Mouse (Mus musculus): ENCODE data around the gene Parp4. TPM values are rescaled to one million over a fixed set of nuclear protein-coding genes. Genes with fewer than 3 reads are reported as not detected.

The Parp4 gene
- polyA plus RNA-seq, 1 experiment from 2014 or later: 0.59 TPM

GRCm38 (mm10) chr14:56575969-56576901 is 816 bp downstream of the Parp4 start:
- Histone ChIP-seq H3K9me3 (no peaks in the 10 kb centered on the region), H3K27me3 (no peaks in the 10 kb centered on the region; the same call in 1 of the 2 replicates), H3K27ac (replicated peaks) (no peak overlapping the region), H3K4me1 (peaks cover 14% of the 10 kb centered on the region), H3K36me3 (no peaks in the 10 kb centered on the region), H3K9ac (replicated peaks) (no peak overlapping the region), H3K4me3 (peak overlapping the region; percentile 42; the same call in 1 of the 2 replicates), H3K4me2 (replicated peaks) (peak overlapping the region; percentile 55; the same call in 1 of the 2 replicates)
- no peak for ATAC-seq (replicated peaks)
- WGBS: 72% methylated on average over 18 of the region's 18 CpGs

- H3K27ac ChIP-seq (replicated peaks): no peak overlapping the region
- H3K4me3 ChIP-seq: no peak overlapping the region
- no peaks in the 10 kb centered on the region; the same call in 1 of the 2 replicates for H3K27me3 ChIP-seq
- no peaks in the 10 kb centered on the region for H3K9me3 ChIP-seq
- no peak overlapping the region for H3K4me2 ChIP-seq (replicated peaks)
- H3K36me3 ChIP-seq: no peaks in the 10 kb centered on the region
- H3K9ac ChIP-seq (replicated peaks): no peak overlapping the region
- 61% methylated on average over 8 of the region's 8 CpGs for WGBS
- H3K4me1 ChIP-seq: peaks cover 8% of the 10 kb centered on the region
- no peak for ATAC-seq (replicated peaks)
Observed at GRCm38 (mm10) chr14:56579011-56579410, 3.6 kb downstream of the Parp4 start.

GRCm38 (mm10) chr14:56581117-56581516 is 5.7 kb downstream of the Parp4 start:
- no peaks in the 10 kb centered on the region for H3K4me1 ChIP-seq
- no peak overlapping the region for H3K9ac ChIP-seq (replicated peaks)
- ATAC-seq (replicated peaks): no peak
- H3K4me3 ChIP-seq: no peak overlapping the region
- H3K36me3 ChIP-seq: no peaks in the 10 kb centered on the region
- H3K9me3 ChIP-seq: no peaks in the 10 kb centered on the region
- 64% methylated on average over 5 of the region's 5 CpGs for WGBS
- no peaks in the 10 kb centered on the region for H3K27me3 ChIP-seq
- H3K4me2 ChIP-seq (replicated peaks): no peak overlapping the region
- no peak overlapping the region for H3K27ac ChIP-seq (replicated peaks)

GRCm38 (mm10) chr14:56582294-56582693 is 6.9 kb downstream of the Parp4 start:
- no peak for ATAC-seq (replicated peaks)
- no peak overlapping the region for H3K4me2 ChIP-seq (replicated peaks)
- H3K27me3 ChIP-seq: no peaks in the 10 kb centered on the region
- H3K36me3 ChIP-seq: no peaks in the 10 kb centered on the region
- H3K9ac ChIP-seq (replicated peaks): no peak overlapping the region
- WGBS: 93% methylated on average over 6 of the region's 6 CpGs
- H3K9me3 ChIP-seq: no peaks in the 10 kb centered on the region
- H3K4me3 ChIP-seq: no peak overlapping the region
- H3K27ac ChIP-seq (replicated peaks): no peak overlapping the region
- H3K4me1 ChIP-seq: no peaks in the 10 kb centered on the region

- WGBS: 93% methylated on average over 9 of the region's 9 CpGs
- Histone ChIP-seq H3K4me2 (replicated peaks) (no peak overlapping the region), H3K9me3 (no peaks in the 10 kb centered on the region), H3K27ac (replicated peaks) (no peak overlapping the region), H3K4me3 (no peak overlapping the region), H3K27me3 (no peaks in the 10 kb centered on the region), H3K36me3 (no peaks in the 10 kb centered on the region), H3K9ac (replicated peaks) (no peak overlapping the region), H3K4me1 (no peaks in the 10 kb centered on the region)
- ATAC-seq (replicated peaks): no peak
Observed at GRCm38 (mm10) chr14:56592191-56592590, 16.8 kb downstream of the Parp4 start.

GRCm38 (mm10) chr14:56594811-56595210 is 19.4 kb downstream of the Parp4 start:
- Histone ChIP-seq H3K27me3 (no peaks in the 10 kb centered on the region), H3K9ac (replicated peaks) (no peak overlapping the region), H3K27ac (replicated peaks) (no peak overlapping the region), H3K4me1 (no peaks in the 10 kb centered on the region), H3K9me3 (no peaks in the 10 kb centered on the region), H3K4me2 (replicated peaks) (no peak overlapping the region), H3K4me3 (no peak overlapping the region), H3K36me3 (no peaks in the 10 kb centered on the region)
- WGBS: 89% methylated on average over 1 of the region's 1 CpGs
- no peak for ATAC-seq (replicated peaks)

GRCm38 (mm10) chr14:56598759-56599158 is 23.3 kb downstream of the Parp4 start:
- 36% methylated on average over 6 of the region's 6 CpGs for WGBS
- Histone ChIP-seq H3K9me3 (no peaks in the 10 kb centered on the region), H3K4me2 (replicated peaks) (no peak overlapping the region), H3K9ac (replicated peaks) (no peak overlapping the region), H3K4me1 (0 out of 2 replicates have a peak, but pooled peaks cover 3% of the 10 kb centered on the region), H3K4me3 (no peak overlapping the region), H3K36me3 (no peaks in the 10 kb centered on the region), H3K27ac (replicated peaks) (no peak overlapping the region), H3K27me3 (no peaks in the 10 kb centered on the region)
- no peak for ATAC-seq (replicated peaks)

- WGBS: 67% methylated on average over 9 of the region's 9 CpGs
Observed at GRCm38 (mm10) chr14:56602069-56602468, 26.6 kb downstream of the Parp4 start.

GRCm38 (mm10) chr14:56604438-56604837 is 29.0 kb downstream of the Parp4 start:
- Histone ChIP-seq H3K9me3 (no peaks in the 10 kb centered on the region), H3K4me2 (replicated peaks) (no peak overlapping the region), H3K4me1 (0 out of 2 replicates have a peak, but pooled peaks cover 3% of the 10 kb centered on the region), H3K27ac (replicated peaks) (no peak overlapping the region), H3K9ac (replicated peaks) (no peak overlapping the region), H3K36me3 (no peaks in the 10 kb centered on the region), H3K4me3 (no peak overlapping the region), H3K27me3 (no peaks in the 10 kb centered on the region)
- no peak for ATAC-seq (replicated peaks)
- WGBS: 92% methylated on average over 5 of the region's 5 CpGs

More at GRCm38 (mm10) chr14:56602069-56602468, 26.6 kb downstream of the Parp4 start:
- no peaks in the 10 kb centered on the region for H3K27me3 ChIP-seq
- H3K9ac ChIP-seq (replicated peaks): no peak overlapping the region
- peak; percentile 71 for ATAC-seq (replicated peaks)
- H3K4me2 ChIP-seq (replicated peaks): no peak overlapping the region
- no peaks in the 10 kb centered on the region for H3K9me3 ChIP-seq
- H3K36me3 ChIP-seq: no peaks in the 10 kb centered on the region
- H3K27ac ChIP-seq (replicated peaks): no peak overlapping the region
- no peak overlapping the region for H3K4me3 ChIP-seq
- H3K4me1 ChIP-seq: 0 out of 2 replicates have a peak, but pooled peaks cover 3% of the 10 kb centered on the region

- no peak overlapping the region for H3K27ac ChIP-seq (replicated peaks)
- no peak overlapping the region for H3K4me3 ChIP-seq
- H3K36me3 ChIP-seq: no peaks in the 10 kb centered on the region
- H3K9ac ChIP-seq (replicated peaks): no peak overlapping the region
- no peaks in the 10 kb centered on the region for H3K27me3 ChIP-seq
- H3K4me2 ChIP-seq (replicated peaks): no peak overlapping the region
- WGBS: 89% methylated on average over 4 of the region's 4 CpGs
- ATAC-seq (replicated peaks): no peak
- 0 out of 2 replicates have a peak, but pooled peaks cover 3% of the 10 kb centered on the region for H3K4me1 ChIP-seq
- H3K9me3 ChIP-seq: no peaks in the 10 kb centered on the region
Observed at GRCm38 (mm10) chr14:56605136-56605535, 29.7 kb downstream of the Parp4 start.

GRCm38 (mm10) chr14:56613212-56613611 is 37.8 kb downstream of the Parp4 start:
- H3K27me3 ChIP-seq: no peaks in the 10 kb centered on the region
- H3K4me1 ChIP-seq: no peaks in the 10 kb centered on the region
- no peak overlapping the region for H3K9ac ChIP-seq (replicated peaks)
- no peaks in the 10 kb centered on the region for H3K9me3 ChIP-seq
- ATAC-seq (replicated peaks): no peak
- 83% methylated on average over 3 of the region's 3 CpGs for WGBS
- no peak overlapping the region for H3K4me3 ChIP-seq
- no peaks in the 10 kb centered on the region for H3K36me3 ChIP-seq
- H3K27ac ChIP-seq (replicated peaks): no peak overlapping the region
- no peak overlapping the region for H3K4me2 ChIP-seq (replicated peaks)

- Histone ChIP-seq H3K36me3 (no peaks in the 10 kb centered on the region), H3K4me3 (no peak overlapping the region), H3K9ac (replicated peaks) (no peak overlapping the region), H3K4me2 (replicated peaks) (no peak overlapping the region), H3K27ac (replicated peaks) (no peak overlapping the region), H3K4me1 (no peaks in the 10 kb centered on the region), H3K9me3 (no peaks in the 10 kb centered on the region), H3K27me3 (no peaks in the 10 kb centered on the region)
- WGBS: 81% methylated on average over 1 of the region's 1 CpGs
- no peak for ATAC-seq (replicated peaks)
Observed at GRCm38 (mm10) chr14:56617470-56617869, 42.1 kb downstream of the Parp4 start.
